Mouse (Mus musculus): ENCODE data around the gene Ipo8. TPM values are rescaled to one million over a fixed set of nuclear protein-coding genes. Genes with fewer than 3 reads are reported as not detected.

Ipo8 gene
- total and polyA plus RNA-seq, 3 experiments = 23.4 to 28.3 TPM; not detected in 1

GRCm38 (mm10) chr6:148818624-148819343 lies 12.5 kb downstream of the Ipo8 start:
- no peaks in the 10 kb centered on the region for H3K27me3 ChIP-seq (ENCODE audit: control insufficient read depth in 1 of 2, insufficient read depth in 2 of 2, low read length in 2 of 2)
- H3K9me3 ChIP-seq (replicated peaks; ENCODE audit: insufficient read depth, low read length) = no peaks in the 10 kb centered on the region
- H3K4me1 ChIP-seq (ENCODE audit: control insufficient read depth in 1 of 2, insufficient read depth in 2 of 2, low read length in 2 of 2) = no peaks in the 10 kb centered on the region
- no peak overlapping the region for H3K4me3 ChIP-seq (ENCODE audit: control insufficient read depth in 1 of 2, insufficient read depth in 1 of 2, low read depth in 2 of 2, low read length in 2 of 2)
- no peak for TF ChIP-seq USF2 (IDR thresholded peaks at IDR 0.05; ENCODE audit: borderline replicate concordance in 1 of 2, insufficient read depth in 1 of 2, low read depth in 1 of 2, low read length in 2 of 2)
- TF ChIP-seq GABPA (IDR thresholded peaks at IDR 0.05; ENCODE audit: low read depth, low read length) = no peak
- no peak for TF ChIP-seq MYC (IDR thresholded peaks at IDR 0.05; ENCODE audit: low read depth, low read length)
- TF ChIP-seq GATA1 (IDR thresholded peaks at IDR 0.05; ENCODE audit: low read depth, low read length) = no peak
- no peak overlapping the region for H3K27ac ChIP-seq (ENCODE audit: control insufficient read depth, low read depth, low read length)
- no peak for DNase-seq (ENCODE audit: low read depth, low spot score)
- no peaks in the 10 kb centered on the region for H3K79me2 ChIP-seq (ENCODE audit: control insufficient read depth, insufficient read depth, low read length, poor library complexity)
- no peak overlapping the region for H3K9ac ChIP-seq (ENCODE audit: control insufficient read depth, low read depth, low read length, poor library complexity, severe bottlenecking)
- peaks cover 0 to 6% of the 10 kb centered on the region in 2 experiments; a peak in 2 of 4 replicates for H3K36me3 ChIP-seq (ENCODE audit: control insufficient read depth in 1 of 2, insufficient read depth in 2 of 2, low read length in 2 of 2)

- H3K9ac ChIP-seq (ENCODE audit: control insufficient read depth, low read depth, low read length, poor library complexity, severe bottlenecking) = no peak overlapping the region
- H3K27me3 ChIP-seq (ENCODE audit: control insufficient read depth in 1 of 2, insufficient read depth in 2 of 2, low read length in 2 of 2) = no peaks in the 10 kb centered on the region
- H3K27ac ChIP-seq (ENCODE audit: control insufficient read depth, low read depth, low read length) = no peak overlapping the region
- H3K36me3 ChIP-seq (ENCODE audit: control insufficient read depth in 1 of 2, insufficient read depth in 2 of 2, low read length in 2 of 2) = peaks cover 0 to 9% of the 10 kb centered on the region in 2 experiments; a peak in 2 of 4 replicates
- no peaks in the 10 kb centered on the region for H3K9me3 ChIP-seq (replicated peaks; ENCODE audit: insufficient read depth, low read length)
- no peak overlapping the region for H3K4me3 ChIP-seq (ENCODE audit: control insufficient read depth in 1 of 2, insufficient read depth in 1 of 2, low read depth in 2 of 2, low read length in 2 of 2)
- no peak for DNase-seq (ENCODE audit: low read depth, low spot score)
- no peaks in the 10 kb centered on the region for H3K4me1 ChIP-seq (ENCODE audit: control insufficient read depth in 1 of 2, insufficient read depth in 2 of 2, low read length in 2 of 2)
- no peak for TF ChIP-seq ZMIZ1 (IDR thresholded peaks at IDR 0.05; ENCODE audit: low read depth, low read length)
- TF ChIP-seq CHD2 (IDR thresholded peaks at IDR 0.05; ENCODE audit: low read length) = no peak
- no peak for TF ChIP-seq HCFC1 (IDR thresholded peaks at IDR 0.05; ENCODE audit: low read depth, low read length)
- TF ChIP-seq ZC3H11A (IDR thresholded peaks at IDR 0.05; ENCODE audit: low read depth, low read length) = no peak
- TF ChIP-seq POLR2A (IDR thresholded peaks at IDR 0.05; ENCODE audit: control insufficient read depth in 1 of 2, insufficient read depth in 1 of 2, low read depth in 1 of 2, low read length in 2 of 2, poor library complexity in 1 of 2) = no peak
- TF ChIP-seq SMC3 (IDR thresholded peaks at IDR 0.05; ENCODE audit: low read depth, low read length) = no peak
- no peak for TF ChIP-seq ZKSCAN1 (IDR thresholded peaks at IDR 0.05; ENCODE audit: low read depth, low read length)
- no peak for TF ChIP-seq CTCF (IDR thresholded peaks at IDR 0.05 in 2 of 3, conservative IDR thresholded peaks at IDR 0.05 in 1 of 3; ENCODE audit: control insufficient read depth in 1 of 3, insufficient read depth in 1 of 3, low read depth in 2 of 3, low read length in 3 of 3, poor library complexity in 1 of 3, severe bottlenecking in 1 of 3)
- no peak for TF ChIP-seq ETS1 (IDR thresholded peaks at IDR 0.05; ENCODE audit: low read depth, low read length)
- TF ChIP-seq MAX (IDR thresholded peaks at IDR 0.05; ENCODE audit: low read length) = no peak
- no peak for TF ChIP-seq NELFE (IDR thresholded peaks at IDR 0.05; ENCODE audit: low read depth, low read length)
- TF ChIP-seq TBP (IDR thresholded peaks at IDR 0.05; ENCODE audit: low read depth, low read length) = no peak
- no peak for TF ChIP-seq JUND (IDR thresholded peaks at IDR 0.05; ENCODE audit: low read depth, low read length)
- TF ChIP-seq CHD1 (IDR thresholded peaks at IDR 0.05; ENCODE audit: low read depth, low read length) = no peak
- no peak for TF ChIP-seq UBTF (IDR thresholded peaks at IDR 0.05; ENCODE audit: borderline replicate concordance, insufficient read depth, low read depth, low read length)
- TF ChIP-seq GATA1 (IDR thresholded peaks at IDR 0.05; ENCODE audit: low read depth, low read length) = no peak
- TF ChIP-seq MYC (IDR thresholded peaks at IDR 0.05; ENCODE audit: low read depth, low read length) = no peak
- no peak for TF ChIP-seq MYB (IDR thresholded peaks at IDR 0.05; ENCODE audit: low read depth, low read length)
- no peaks in the 10 kb centered on the region for H3K79me2 ChIP-seq (ENCODE audit: control insufficient read depth, insufficient read depth, low read length, poor library complexity)
Observed at GRCm38 (mm10) chr6:148816751-148817150, 14.5 kb downstream of the Ipo8 start.

Data from MEL (cell line).